Mouse (Mus musculus) erythroid progenitor cell, adult 5-6 weeks (primary cell): ENCODE measurements at regions not wholly inside any gene's neighbourhood (a gene's known extent, or its start where the extent isn't known, plus 50 kb on each side); places are given as distances from the start of the nearest gene placed in this dataset.

Experiments
- ATAC-seq: replicated peaks from 2 replicates; pipeline ENCODE4 v1.8.0; 2016; ENCODE audit warnings: moderate number of reproducible peaks, mild to moderate bottlenecking, moderate TSS enrichment, inconsistent platforms; ENCODE audit not compliant: poor library complexity, low FRiP score, severe bottlenecking

- ATAC-seq = no peak
These were observed 67.5 kb upstream of the Ccnd1 start for GRCm38 (mm10) chr7:145007216-145007615.

- no peak for ATAC-seq
These were observed 61.9 kb upstream of the Ccnd1 start for GRCm38 (mm10) chr7:145001503-145002084.

DNA sequence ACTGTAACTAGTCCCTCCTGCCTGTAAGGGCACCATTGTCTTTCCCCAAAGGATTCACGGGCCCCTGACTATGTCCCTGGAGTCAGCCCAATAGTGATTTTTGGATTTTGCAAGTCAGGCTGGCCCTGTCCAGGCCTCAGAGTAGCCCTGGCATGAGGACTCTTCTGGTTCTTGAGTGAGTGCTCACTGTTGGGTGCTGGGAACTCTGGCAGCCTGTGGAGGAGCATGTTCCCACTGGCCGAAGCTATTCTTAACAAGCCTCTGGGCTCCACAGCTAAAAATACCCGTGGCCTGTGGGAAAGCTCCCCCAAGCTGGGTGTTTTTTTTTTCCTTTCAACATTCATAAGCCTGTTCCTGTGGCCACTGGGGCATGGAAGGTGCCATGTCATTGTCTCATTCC, 60.0 kb upstream of the Ccnd1 start:
- ATAC-seq = no peak

- ATAC-seq = no peak
These were observed 57.1 kb upstream of the Ccnd1 start for GRCm38 (mm10) chr7:144996847-144997246.

GRCm38 (mm10) chr7:144994229-144994628, 54.5 kb upstream of the Ccnd1 start:
- ATAC-seq = no peak

DNA sequence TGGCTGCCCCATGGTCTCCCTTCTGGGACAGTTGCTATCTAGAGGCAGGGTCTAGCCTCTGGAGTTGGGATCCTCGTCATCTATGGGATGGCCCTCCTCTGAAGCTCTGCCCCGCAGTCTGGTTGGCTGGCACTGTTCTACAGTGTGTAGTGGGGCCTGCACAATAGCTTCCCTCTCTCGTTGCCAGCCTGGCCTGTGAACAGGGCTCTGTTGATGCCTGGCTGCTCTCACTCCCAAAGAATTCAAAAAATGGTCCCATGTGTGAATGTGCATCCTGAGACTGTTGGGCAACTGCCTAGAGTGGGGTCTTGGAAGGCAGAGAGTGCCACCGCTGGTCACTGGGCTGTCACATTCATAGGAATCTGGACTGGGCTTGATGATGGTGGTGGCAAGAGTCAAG, 53.8 kb upstream of the Ccnd1 start:
- no peak for ATAC-seq

GRCm38 (mm10) chr7:144991760-144992159, 52.0 kb upstream of the Ccnd1 start:
- no peak for ATAC-seq
